Mouse (Mus musculus) midbrain, postnatal 0 days (tissue): ENCODE measurements around the gene Kif3b. TPM values are rescaled to one million over a fixed set of nuclear protein-coding genes. Genes with fewer than 3 reads are reported as not detected.

Experiments
- ATAC-seq: fragments of 200-750 bp; cut with Nextera tagmentation; 2 replicates; pipeline ENCODE4 v1.8.0; 2017; ENCODE audit warnings: moderate number of reproducible peaks, mild to moderate bottlenecking, moderate TSS enrichment, moderate library complexity; ENCODE audit not compliant: low FRiP score
- DNase-seq: peaks from one replicate; pipeline ENCODE4 v3.0.0-alpha.2; 2015; ENCODE audit warnings: low spot score
- H3K27ac ChIP-seq: fragments of 300-500 bp; sonication (generic); 2 replicates; pipeline ENCODE4 v1.5.1; 2014; ENCODE audit warnings: low read depth, mild to moderate bottlenecking, low read length, mixed read lengths
- H3K27me3 ChIP-seq: fragments of 300-500 bp; sonication (generic); 2 replicates; pipeline ENCODE4 v1.6.1; 2014; ENCODE audit warnings: low read length, control low read depth, mixed read lengths; ENCODE audit not compliant: insufficient read depth
- H3K36me3 ChIP-seq: fragments of 300-500 bp; sonication (generic); 2 replicates; pipeline ENCODE4 v1.6.1; 2014; ENCODE audit warnings: low read length, control low read depth, mixed read lengths; ENCODE audit not compliant: insufficient read depth
- H3K4me1 ChIP-seq: fragments of 300-500 bp; sonication (generic); 2 replicates; pipeline ENCODE4 v1.6.1; 2014; ENCODE audit warnings: mild to moderate bottlenecking, control low read depth, antibody characterized with exemption, low read length, mixed read lengths; ENCODE audit not compliant: insufficient read depth
- H3K4me2 ChIP-seq: fragments of 300-500 bp; sonication (generic); 2 replicates; pipeline ENCODE4 v1.6.1; 2014; ENCODE audit warnings: low read depth, mild to moderate bottlenecking, low read length, mixed read lengths; ENCODE audit not compliant: poor library complexity, severe bottlenecking
- H3K4me3 ChIP-seq: fragments of 300-500 bp; sonication (generic); 2 replicates; pipeline ENCODE4 v1.5.1; 2014; ENCODE audit warnings: low read depth, mild to moderate bottlenecking, low read length, moderate library complexity
- H3K9ac ChIP-seq: fragments of 300-500 bp; sonication (generic); replicated peaks from 2 replicates; pipeline ENCODE4 v1.6.1; 2014; ENCODE audit warnings: mild to moderate bottlenecking, low read length, moderate library complexity, mixed read lengths; ENCODE audit not compliant: poor library complexity, severe bottlenecking
- H3K9me3 ChIP-seq: fragments of 300-500 bp; sonication (generic); 2 replicates; pipeline ENCODE4 v1.6.1; 2016; ENCODE audit warnings: low read length, control low read depth
- CTCF ChIP-seq: IDR thresholded peaks from 2 replicates; pipeline ENCODE4 v1.5.1; 2016; ENCODE audit warnings: antibody characterized with exemption, mild to moderate bottlenecking
- WGBS: fragments of 180-500 bp; shearing (Covaris S2); extraction: QIAGEN DNeasy Blood & Tissue Kit; methylation state at CpG from one replicate; pipeline ENCODE4 v1.1.7; 2014; 5-methylcytosine and 5-hydroxymethylcytosine counted together
- polyA plus RNA-seq: library from polyadenylated mRNA; unstranded; fragments of >200 nt; fragmentation: Nextera tagmentation; extraction: Ambion mirVana; gene quantifications from 2 replicates; pipeline ENCODE4 v1.2.1, GENCODE M21; 2015
- total RNA-seq: library from RNA; depleted of rRNA; stranded (reverse); fragments of >200 nt; gene quantifications from 2 replicates; pipeline ENCODE4 v1.2.3, GENCODE M21; 2014; rRNA removed

Kif3b gene
- total RNA-seq (49.5 and 57.3 TPM in 2 replicates), polyA plus RNA-seq (19.9 and 20.6 TPM in 2 replicates)

GRCm38 (mm10) chr2:153290938-153291928 lies at the start of gene Kif3b:
Gene Kif3b (plus strand): TSS chr2:153291413.
- Histone ChIP-seq H3K4me3 (peak within 1 kb of the TSS; percentile 100), H3K27me3 (no peaks in the 10 kb centered on the region), H3K27ac (peak within 1 kb of the TSS; percentile 68), H3K4me1 (no peaks in the 10 kb centered on the region; the same call in 1 of the 2 replicates), H3K4me2 (peak within 1 kb of the TSS; percentile 79), H3K9ac (peak within 1 kb of the TSS; percentile 96), H3K36me3 (no peaks in the 10 kb centered on the region), H3K9me3 (no peaks in the 10 kb centered on the region)
- ATAC-seq (peak; percentile 94), DNase-seq (peak; percentile 92)
- TF ChIP-seq CTCF: no peak
- WGBS: under 1% methylated on average over 63 of the region's 63 CpGs

GRCm38 (mm10) chr2:153242156-153242555 lies 49.1 kb upstream of the Kif3b start:
- Histone ChIP-seq H3K36me3 (no peaks in the 10 kb centered on the region), H3K9me3 (no peaks in the 10 kb centered on the region), H3K27ac (no peak overlapping the region), H3K27me3 (no peaks in the 10 kb centered on the region), H3K9ac (no peak overlapping the region), H3K4me3 (peak overlapping the region; percentile 94), H3K4me2 (peak overlapping the region; percentile 87), H3K4me1 (peaks cover 19% of the 10 kb centered on the region)
- DNase-seq: no peak
- ATAC-seq: no peak
- TF ChIP-seq CTCF: no peak
- whole genome bisulfite sequencing: 63% methylated on average over 6 of the region's 6 CpGs

- no peak for TF ChIP-seq CTCF
- H3K4me2 ChIP-seq: no peak overlapping the region
- 92% methylated on average over 5 of the region's 5 CpGs for WGBS
Observed at GRCm38 (mm10) chr2:153249751-153250150, 41.5 kb upstream of the Kif3b start.

GRCm38 (mm10) chr2:153256604-153257003 lies 34.6 kb upstream of the Kif3b start:
- ATAC-seq: no peak
- H3K4me3 ChIP-seq: no peak overlapping the region
- WGBS: 95% methylated on average over 2 of the region's 2 CpGs
- no peaks in the 10 kb centered on the region for H3K27me3 ChIP-seq
- no peak for DNase-seq
- peaks cover 27% of the 10 kb centered on the region for H3K36me3 ChIP-seq
- no peak overlapping the region for H3K4me2 ChIP-seq
- TF ChIP-seq CTCF: no peak
- no peaks in the 10 kb centered on the region for H3K4me1 ChIP-seq
- H3K27ac ChIP-seq: no peak overlapping the region
- H3K9ac ChIP-seq: no peak overlapping the region
- no peaks in the 10 kb centered on the region for H3K9me3 ChIP-seq

More at GRCm38 (mm10) chr2:153249751-153250150, 41.5 kb upstream of the Kif3b start:
- Histone ChIP-seq H3K9me3 (no peaks in the 10 kb centered on the region), H3K4me3 (no peak overlapping the region), H3K27me3 (no peaks in the 10 kb centered on the region), H3K36me3 (peaks cover 18% of the 10 kb centered on the region), H3K27ac (no peak overlapping the region), H3K4me1 (no peaks in the 10 kb centered on the region), H3K9ac (no peak overlapping the region)
- DNase-seq (no peak), ATAC-seq (no peak)

GRCm38 (mm10) chr2:153259030-153259863 lies 32.0 kb upstream of the Kif3b start:
- Histone ChIP-seq H3K4me2 (no peak overlapping the region), H3K27ac (no peak overlapping the region), H3K9me3 (no peaks in the 10 kb centered on the region), H3K4me1 (no peaks in the 10 kb centered on the region), H3K27me3 (no peaks in the 10 kb centered on the region), H3K4me3 (no peak overlapping the region), H3K9ac (no peak overlapping the region), H3K36me3 (peaks cover 37% of the 10 kb centered on the region)
- no peak for DNase-seq
- no peak for TF ChIP-seq CTCF
- ATAC-seq: no peak
- 86% methylated on average over 12 of the region's 12 CpGs for WGBS
